Mouse (Mus musculus): ENCODE results near the gene Cuedc1.

GRCm38 (mm10) chr11:88235221-88236203 is 137.7 kb downstream of the Cuedc1 start:
- TF ChIP-seq GATA1 (IDR thresholded peaks at IDR 0.05; ENCODE audit: borderline replicate concordance, low read length) (no peak), FLI1 (IDR thresholded peaks at IDR 0.05; ENCODE audit: low read length) (no peak)
